Mouse (Mus musculus): ENCODE results near the gene Arhgap15. TPM values are rescaled to one million over a fixed set of nuclear protein-coding genes. Genes with fewer than 3 reads are reported as not detected.
A peak's percentile ranks its signal among the peaks of the same experiment; 100 is the strongest.

Arhgap15 gene
- polyA plus RNA-seq, 1 experiment from 2014 or later = 0.38 TPM

DNA sequence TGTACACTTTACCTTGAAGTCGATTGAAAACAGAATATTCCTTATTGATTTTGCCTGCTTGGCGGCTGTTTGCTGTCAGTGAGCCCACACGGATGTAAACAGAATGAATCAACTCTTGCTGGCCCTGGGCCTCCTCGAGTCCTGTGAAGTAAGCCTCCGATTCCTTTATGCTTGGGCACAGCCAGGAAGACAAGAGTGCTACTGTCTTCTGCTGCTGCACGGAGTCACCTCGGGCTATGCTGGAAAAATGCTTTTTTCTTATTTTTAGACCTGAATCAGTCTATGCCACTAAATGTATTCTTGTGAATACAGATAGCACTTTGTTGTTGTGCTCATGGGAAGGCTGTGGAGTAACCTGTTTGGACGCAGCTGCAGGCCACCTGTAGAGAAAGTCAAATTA, 469.7 kb downstream of the Arhgap15 start:
- Histone ChIP-seq H3K36me3 (no peaks in the 10 kb centered on the region), H3K27ac (replicated peaks) (no peak overlapping the region), H3K4me3 (no peak overlapping the region), H3K27me3 (ENCODE audit: low read depth, poor library complexity, severe bottlenecking) (no peaks in the 10 kb centered on the region), H3K9me3 (replicated peaks) (no peaks in the 10 kb centered on the region), H3K4me1 (peaks cover 22% of the 10 kb centered on the region)
- 34% methylated on average over 8 of the region's 8 CpGs for WGBS
- no peak for DNase-seq (ENCODE audit: low spot score)

DNA sequence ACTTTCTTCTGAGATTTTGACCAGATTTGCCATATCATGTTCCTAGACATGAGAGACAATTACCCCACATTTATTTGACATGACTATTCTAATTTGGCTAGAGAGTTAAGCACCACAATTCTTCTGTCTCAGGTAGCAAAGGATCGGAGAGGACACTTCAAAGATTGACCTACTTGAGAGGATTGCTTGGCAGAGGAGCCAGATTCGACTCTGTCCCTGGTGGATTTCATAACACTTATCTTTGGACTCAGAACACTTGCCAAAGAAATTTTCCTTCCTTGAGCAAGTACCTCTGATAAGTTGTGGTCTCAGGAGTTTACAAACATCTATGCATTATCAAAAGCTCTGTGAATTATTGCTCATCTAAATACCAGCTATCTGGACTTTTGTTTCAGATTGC, 473.1 kb downstream of the Arhgap15 start:
- Histone ChIP-seq H3K36me3 (no peaks in the 10 kb centered on the region), H3K4me3 (no peak overlapping the region), H3K9me3 (replicated peaks) (no peaks in the 10 kb centered on the region), H3K4me1 (peaks cover 22% of the 10 kb centered on the region), H3K27ac (replicated peaks) (no peak overlapping the region), H3K27me3 (ENCODE audit: low read depth, poor library complexity, severe bottlenecking) (no peaks in the 10 kb centered on the region)
- WGBS = 82% methylated on average over 2 of the region's 2 CpGs
- DNase-seq (ENCODE audit: low spot score) = no peak

DNA sequence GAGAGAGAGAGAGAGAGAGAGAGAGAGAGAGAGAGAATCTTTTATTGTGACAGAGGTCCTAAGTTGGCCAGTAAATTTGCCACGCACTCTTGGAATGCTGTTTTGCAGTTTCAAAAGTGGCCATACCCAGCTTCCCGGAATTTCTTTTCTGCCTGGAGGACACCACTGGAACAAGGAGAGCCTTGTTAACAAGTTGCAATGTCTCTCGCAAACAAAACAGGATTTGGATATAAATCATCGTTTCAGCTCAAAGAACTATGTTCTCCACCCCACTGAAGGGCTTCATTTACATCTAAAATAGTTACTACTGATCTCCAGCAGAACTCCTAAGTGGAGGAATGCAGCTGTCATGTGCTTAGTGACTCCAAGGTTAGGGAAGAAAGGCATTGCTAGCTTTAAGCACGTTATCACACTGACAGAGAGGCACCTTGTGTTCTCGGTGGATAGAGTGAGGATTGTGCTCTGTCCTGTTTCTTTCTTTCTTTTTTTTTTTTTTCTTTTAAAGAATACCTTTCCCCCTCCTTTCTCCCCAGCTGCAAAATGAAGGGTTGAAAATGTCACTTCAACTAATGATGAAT, 473.6 kb downstream of the Arhgap15 start:
- DNase-seq (ENCODE audit: low spot score) = no peak
- H3K4me1 ChIP-seq = peaks cover 22% of the 10 kb centered on the region
- no peaks in the 10 kb centered on the region for H3K27me3 ChIP-seq (ENCODE audit: low read depth, poor library complexity, severe bottlenecking)
- H3K9me3 ChIP-seq (replicated peaks) = no peaks in the 10 kb centered on the region
- no peak overlapping the region for H3K4me3 ChIP-seq
- no peaks in the 10 kb centered on the region for H3K36me3 ChIP-seq
- 20% methylated on average over 6 of the region's 6 CpGs for WGBS
- H3K27ac ChIP-seq (replicated peaks) = no peak overlapping the region; the same call in 1 of the 2 replicates

DNA sequence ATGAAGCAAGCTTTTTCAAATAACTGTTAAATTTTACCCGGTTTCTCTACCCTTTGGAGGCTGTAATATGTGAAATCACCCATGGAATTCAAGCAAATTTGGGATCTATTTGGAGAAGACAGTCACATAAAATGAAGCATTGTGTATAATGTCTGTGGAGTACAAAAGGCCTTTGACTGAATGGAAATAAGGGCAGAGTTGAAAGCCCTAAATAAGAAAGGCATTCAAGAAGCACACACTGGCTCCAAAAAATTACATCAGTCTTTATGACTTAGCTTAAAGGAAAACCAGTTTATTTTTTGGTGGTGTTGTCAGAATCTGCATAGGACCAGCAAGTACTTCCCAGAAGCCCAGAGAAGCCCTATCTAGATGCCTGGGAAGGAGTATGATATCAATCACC, 486.2 kb downstream of the Arhgap15 start:
- no peak overlapping the region for H3K4me3 ChIP-seq
- no peaks in the 10 kb centered on the region for H3K27me3 ChIP-seq (ENCODE audit: low read depth, poor library complexity, severe bottlenecking)
- H3K4me1 ChIP-seq = peaks cover 9% of the 10 kb centered on the region
- no peaks in the 10 kb centered on the region for H3K9me3 ChIP-seq (replicated peaks)
- 48% methylated on average over 1 of the region's 1 CpGs for WGBS
- no peak overlapping the region for H3K27ac ChIP-seq (replicated peaks)
- no peak for DNase-seq (ENCODE audit: low spot score)
- no peaks in the 10 kb centered on the region for H3K36me3 ChIP-seq

DNA sequence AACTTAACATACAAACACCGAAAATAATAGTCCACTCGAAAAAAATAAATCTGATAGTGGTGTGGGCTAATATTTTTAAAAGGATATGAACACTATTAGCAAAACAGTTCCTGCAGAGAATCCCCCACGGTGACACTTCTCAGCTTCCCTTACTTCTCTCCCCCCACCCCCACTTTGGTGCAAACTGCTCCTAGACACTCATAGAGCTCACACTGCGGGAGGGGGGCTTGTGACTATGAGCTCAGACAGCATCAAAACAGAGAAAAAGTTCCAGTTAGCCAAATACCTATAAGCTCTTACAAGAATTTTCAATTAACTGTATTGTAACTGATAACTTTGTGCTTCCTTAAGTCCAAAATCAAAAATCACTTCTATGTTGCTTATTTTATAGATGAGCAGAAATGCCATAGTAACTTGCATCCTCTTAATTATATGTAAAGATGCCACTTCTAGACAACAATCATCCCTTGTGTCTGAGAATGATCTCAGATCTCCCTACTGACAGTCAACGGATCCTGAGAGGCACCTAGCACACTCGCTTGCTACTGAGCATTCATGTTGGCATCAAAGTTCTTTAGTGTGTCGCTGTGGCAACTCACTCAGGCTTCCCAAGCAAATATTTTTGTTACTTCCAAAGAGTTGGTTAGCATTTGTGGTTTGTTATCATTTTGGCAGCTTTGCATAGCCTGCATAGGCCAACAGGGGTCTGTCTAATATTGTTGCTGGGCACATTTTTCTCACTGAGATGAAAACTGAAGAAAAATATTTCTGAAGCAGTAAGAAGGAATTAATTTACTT, 493.2 kb downstream of the Arhgap15 start:
- Histone ChIP-seq H3K27ac (replicated peaks) (peak overlapping the region; percentile 55), H3K4me3 (no peak overlapping the region), H3K4me1 (peaks cover 25% of the 10 kb centered on the region), H3K9me3 (replicated peaks) (no peaks in the 10 kb centered on the region), H3K27me3 (ENCODE audit: low read depth, poor library complexity, severe bottlenecking) (no peaks in the 10 kb centered on the region), H3K36me3 (no peaks in the 10 kb centered on the region)
- 73% methylated on average over 7 of the region's 7 CpGs for WGBS
- DNase-seq (ENCODE audit: low spot score) = no peak

DNA sequence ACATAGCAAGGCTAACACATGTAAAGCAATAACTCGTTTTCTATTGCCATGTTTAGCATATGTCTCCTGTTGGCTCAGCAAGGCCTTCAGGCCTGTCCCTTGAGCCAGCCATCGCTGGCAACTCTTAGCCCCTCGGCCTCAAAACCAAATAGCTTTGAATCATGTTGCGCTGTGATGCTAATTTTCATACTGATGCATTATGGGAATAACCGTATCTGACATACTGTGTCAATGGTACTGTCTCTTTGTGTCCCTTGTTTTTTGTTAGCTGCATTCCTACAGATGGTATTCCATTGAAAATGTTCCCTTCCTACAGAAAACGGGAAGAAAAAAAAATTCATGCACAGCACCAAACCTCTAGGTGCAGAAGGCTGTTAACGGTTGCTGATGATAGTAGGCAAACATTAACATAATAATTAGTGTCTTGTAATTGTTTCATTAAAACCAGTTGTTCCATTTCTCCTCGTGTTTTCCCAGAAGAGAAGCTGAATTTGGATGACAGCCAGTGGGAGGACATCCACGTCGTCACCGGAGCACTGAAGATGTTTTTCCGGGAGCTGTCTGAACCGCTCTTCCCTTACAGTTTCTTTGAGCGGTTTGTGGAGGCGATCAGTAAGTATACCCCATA, 494.1 kb downstream of the Arhgap15 start:
- 90% methylated on average over 15 of the region's 15 CpGs for WGBS
- peaks cover 25% of the 10 kb centered on the region for H3K4me1 ChIP-seq
- DNase-seq (ENCODE audit: low spot score) = no peak
- no peaks in the 10 kb centered on the region for H3K9me3 ChIP-seq (replicated peaks)
- no peak overlapping the region for H3K4me3 ChIP-seq
- H3K27me3 ChIP-seq (ENCODE audit: low read depth, poor library complexity, severe bottlenecking) = no peaks in the 10 kb centered on the region
- H3K27ac ChIP-seq (replicated peaks) = peak overlapping the region; percentile 13; the same call in 1 of the 2 replicates
- no peaks in the 10 kb centered on the region for H3K36me3 ChIP-seq

DNA sequence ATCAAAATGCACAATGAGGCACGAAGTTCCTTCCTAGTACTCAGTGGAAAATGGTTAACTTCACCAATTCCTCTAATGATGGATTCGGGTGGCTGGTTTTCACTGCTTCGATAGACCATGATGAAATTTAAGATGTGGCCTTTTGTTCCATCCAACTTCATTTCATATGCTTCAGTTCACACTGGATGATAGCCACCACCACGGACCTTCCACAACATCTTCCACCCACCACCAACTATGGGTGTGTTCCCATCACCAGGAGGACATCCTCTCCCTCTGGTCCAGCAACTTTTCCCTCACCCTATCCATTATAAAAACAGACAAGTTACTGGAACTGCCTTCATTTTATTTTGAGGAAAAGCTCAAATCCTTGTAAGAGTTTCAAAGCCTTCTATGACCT, 506.7 kb downstream of the Arhgap15 start:
- WGBS = 70% methylated on average over 4 of the region's 4 CpGs
- Histone ChIP-seq H3K36me3 (no peaks in the 10 kb centered on the region), H3K27me3 (ENCODE audit: low read depth, poor library complexity, severe bottlenecking) (no peaks in the 10 kb centered on the region), H3K4me3 (no peak overlapping the region), H3K4me1 (no peaks in the 10 kb centered on the region), H3K9me3 (replicated peaks) (no peaks in the 10 kb centered on the region), H3K27ac (replicated peaks) (no peak overlapping the region)
- DNase-seq (ENCODE audit: low spot score) = no peak

DNA sequence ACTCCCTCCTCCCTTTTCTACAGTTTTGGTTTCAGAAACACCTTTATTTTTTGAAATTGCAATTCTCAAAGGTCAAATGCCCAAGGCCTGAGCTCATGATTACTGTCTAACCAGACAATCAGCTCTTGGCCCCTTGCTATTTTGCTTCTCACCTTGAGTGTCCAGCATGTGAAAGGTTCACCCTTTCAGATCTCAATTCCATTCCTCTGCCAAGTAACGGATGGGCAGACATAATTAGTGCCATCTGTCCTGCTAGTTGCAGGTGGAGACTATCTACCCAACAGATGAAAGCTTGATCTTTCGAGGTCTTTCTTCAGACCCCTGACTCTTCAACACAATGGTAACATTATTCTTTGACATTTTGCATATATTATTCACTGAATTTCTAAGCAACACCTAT, 509.3 kb downstream of the Arhgap15 start:
- 84% methylated on average over 2 of the region's 2 CpGs for WGBS
- no peaks in the 10 kb centered on the region for H3K9me3 ChIP-seq (replicated peaks)
- H3K4me1 ChIP-seq = no peaks in the 10 kb centered on the region
- no peaks in the 10 kb centered on the region for H3K36me3 ChIP-seq
- no peak for DNase-seq (ENCODE audit: low spot score)
- H3K4me3 ChIP-seq = no peak overlapping the region
- no peak overlapping the region for H3K27ac ChIP-seq (replicated peaks)
- H3K27me3 ChIP-seq (ENCODE audit: low read depth, poor library complexity, severe bottlenecking) = no peaks in the 10 kb centered on the region

DNA sequence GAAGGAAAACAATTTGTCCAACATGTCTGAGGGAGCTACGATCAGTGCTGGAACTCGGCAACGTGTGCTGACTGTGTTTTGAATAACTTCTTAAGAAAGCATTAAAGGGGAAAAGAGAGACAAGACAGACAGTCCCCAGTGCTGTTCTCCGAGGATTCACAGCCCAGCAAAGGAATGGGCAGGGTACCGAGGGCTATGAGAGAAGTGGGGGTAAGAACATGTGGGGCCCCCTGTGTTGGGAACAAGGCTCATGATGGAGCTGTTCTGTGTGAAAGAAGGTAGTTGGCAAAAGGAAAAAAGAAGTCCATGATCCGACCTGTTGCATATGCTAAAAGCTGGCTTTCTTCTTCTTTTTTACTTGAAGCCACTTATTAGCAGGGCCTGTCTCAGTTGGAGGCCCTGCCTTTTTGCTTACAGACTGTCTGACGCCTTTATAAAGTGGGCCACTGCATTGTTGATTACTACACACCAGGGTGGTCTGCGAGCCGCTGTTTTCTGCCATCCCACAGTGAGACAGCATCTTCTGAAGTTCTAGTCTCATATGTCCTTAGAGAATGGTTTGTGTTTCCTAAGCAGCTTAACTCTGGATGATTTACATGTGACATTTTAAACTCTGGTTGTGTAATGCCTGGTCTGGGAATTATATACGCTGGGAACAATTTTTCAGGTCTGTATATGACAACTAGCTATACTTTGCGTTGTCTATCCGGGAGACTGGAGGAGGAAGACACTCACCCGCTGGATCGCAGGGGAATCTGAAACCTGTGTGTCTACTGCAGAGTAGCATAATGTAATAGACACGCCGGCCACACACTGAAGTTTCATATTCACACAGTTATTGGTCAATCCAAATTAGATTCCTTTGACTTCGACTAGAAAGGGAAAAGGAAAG, 523.1 kb downstream of the Arhgap15 start:
- peak; percentile 25 for DNase-seq (ENCODE audit: low spot score)
- H3K27ac ChIP-seq (replicated peaks) = peak overlapping the region; percentile 56

DNA sequence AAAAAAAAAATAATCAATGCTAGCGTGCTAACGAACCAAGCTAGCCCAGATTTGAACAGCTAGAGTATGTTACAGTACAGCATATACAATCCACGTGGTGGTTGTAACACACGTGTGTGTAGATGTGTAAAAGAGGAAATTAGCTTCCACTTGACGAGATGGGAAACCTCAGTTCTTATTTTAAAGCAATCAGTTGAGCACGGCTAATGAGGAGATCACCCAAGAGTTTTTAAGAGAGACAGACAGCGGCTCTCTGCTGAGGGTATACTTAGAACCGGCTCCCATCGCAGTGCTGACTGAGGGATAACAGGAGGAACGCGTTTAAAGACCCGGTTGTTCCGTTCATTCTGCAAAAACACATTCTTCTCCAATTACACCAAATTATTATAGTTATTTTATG, 524.0 kb downstream of the Arhgap15 start:
- H3K4me1 ChIP-seq = peaks cover 15% of the 10 kb centered on the region
- no peak overlapping the region for H3K4me3 ChIP-seq
- H3K27ac ChIP-seq (replicated peaks) = no peak overlapping the region
- no peaks in the 10 kb centered on the region for H3K9me3 ChIP-seq (replicated peaks)
- no peaks in the 10 kb centered on the region for H3K36me3 ChIP-seq
- WGBS = 80% methylated on average over 13 of the region's 13 CpGs
- H3K27me3 ChIP-seq (ENCODE audit: low read depth, poor library complexity, severe bottlenecking) = no peaks in the 10 kb centered on the region
- DNase-seq (ENCODE audit: low spot score) = no peak

More for the DNA sequence above, 523.1 kb downstream of the Arhgap15 start:
- H3K4me1 ChIP-seq = peaks cover 15% of the 10 kb centered on the region
- H3K4me3 ChIP-seq = no peak overlapping the region
- H3K9me3 ChIP-seq (replicated peaks) = no peaks in the 10 kb centered on the region
- 44% methylated on average over 17 of the region's 17 CpGs for WGBS
- no peaks in the 10 kb centered on the region for H3K36me3 ChIP-seq
- no peaks in the 10 kb centered on the region for H3K27me3 ChIP-seq (ENCODE audit: low read depth, poor library complexity, severe bottlenecking)

DNA sequence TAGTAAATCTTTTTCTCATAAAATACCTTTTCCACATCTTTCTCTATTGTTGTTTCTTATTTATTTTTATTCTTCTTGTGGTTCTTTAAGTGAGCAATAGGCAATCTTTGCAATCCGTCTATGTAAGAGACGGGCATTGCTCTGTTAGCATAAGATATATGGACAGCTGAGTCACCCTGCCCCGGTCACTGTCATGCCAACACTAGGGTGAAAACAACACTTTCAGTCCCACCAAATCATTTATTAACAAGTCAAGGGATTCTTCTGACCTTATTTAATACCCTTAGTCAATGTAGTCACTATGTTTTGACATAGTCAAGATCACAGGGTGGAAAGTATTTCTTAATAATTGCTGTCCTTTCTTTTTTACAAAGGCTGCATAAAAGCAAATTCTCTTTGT, 525.8 kb downstream of the Arhgap15 start:
- no peak for DNase-seq (ENCODE audit: low spot score)
- WGBS = 96% methylated on average over 3 of the region's 3 CpGs
- Histone ChIP-seq H3K9me3 (replicated peaks) (no peaks in the 10 kb centered on the region), H3K27me3 (ENCODE audit: low read depth, poor library complexity, severe bottlenecking) (no peaks in the 10 kb centered on the region), H3K4me3 (no peak overlapping the region), H3K27ac (replicated peaks) (no peak overlapping the region), H3K4me1 (peaks cover 15% of the 10 kb centered on the region), H3K36me3 (no peaks in the 10 kb centered on the region)

DNA sequence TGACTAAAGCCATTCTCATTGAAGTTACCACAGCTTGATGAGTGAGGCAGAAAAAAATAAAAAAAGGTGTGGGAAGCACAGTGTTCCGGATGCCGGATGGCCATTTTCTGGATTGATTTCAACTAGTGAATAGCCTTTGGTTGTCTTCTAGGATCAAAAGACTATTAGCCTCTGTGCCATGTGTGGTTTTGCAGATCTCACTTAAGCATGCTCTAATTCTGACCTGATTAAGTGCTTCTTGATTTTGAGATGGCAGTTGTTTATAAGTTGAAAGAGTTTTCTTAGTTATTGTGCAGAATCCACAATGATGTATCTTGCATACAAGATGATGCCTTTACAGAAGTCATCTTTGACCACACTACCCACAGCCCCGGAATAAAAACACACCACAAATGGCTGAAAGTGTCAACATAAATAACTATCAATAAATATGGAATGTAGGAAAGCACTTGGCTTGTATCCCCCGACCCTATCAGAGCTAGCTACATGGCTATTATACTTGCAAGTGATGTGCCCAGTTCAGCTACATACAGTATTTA, 537.6 kb downstream of the Arhgap15 start:
- H3K36me3 ChIP-seq = no peaks in the 10 kb centered on the region
- no peaks in the 10 kb centered on the region for H3K4me1 ChIP-seq
- 92% methylated on average over 4 of the region's 4 CpGs for WGBS
- no peaks in the 10 kb centered on the region for H3K9me3 ChIP-seq (replicated peaks)
- H3K27ac ChIP-seq (replicated peaks) = no peak overlapping the region
- no peaks in the 10 kb centered on the region for H3K27me3 ChIP-seq (ENCODE audit: low read depth, poor library complexity, severe bottlenecking)
- no peak for DNase-seq (ENCODE audit: low spot score)
- no peak overlapping the region for H3K4me3 ChIP-seq

Measured in midbrain, embryonic 10.5 days (tissue).